Mouse (Mus musculus) embryonic stem cell, embryonic (primary cell): ENCODE measurements around the gene Fam90a1a.

Experiments used
- CTCF ChIA-PET, 4 experiments: fragments of 300-600 bp in 2 of 4; fragments of 350-600 bp in 2 of 4; sonication (Branson Sonifier 250); formaldehyde crosslinking; loops; one replicate each; lab custom pipeline; 2022; ENCODE audit warnings: inconsistent platforms in 2 of 4; lab: Charles Lee
- POLR2A ChIA-PET, 4 experiments: fragments of 300-600 bp in 2 of 4; fragments of 350-600 bp in 2 of 4; sonication (Branson Sonifier 250); formaldehyde crosslinking; loops; one replicate each; lab custom pipeline; 2022; ENCODE audit warnings: antibody characterized with exemption in 4 of 4, inconsistent platforms in 1 of 4; lab: Charles Lee

Gene Fam90a1a

DNA sequence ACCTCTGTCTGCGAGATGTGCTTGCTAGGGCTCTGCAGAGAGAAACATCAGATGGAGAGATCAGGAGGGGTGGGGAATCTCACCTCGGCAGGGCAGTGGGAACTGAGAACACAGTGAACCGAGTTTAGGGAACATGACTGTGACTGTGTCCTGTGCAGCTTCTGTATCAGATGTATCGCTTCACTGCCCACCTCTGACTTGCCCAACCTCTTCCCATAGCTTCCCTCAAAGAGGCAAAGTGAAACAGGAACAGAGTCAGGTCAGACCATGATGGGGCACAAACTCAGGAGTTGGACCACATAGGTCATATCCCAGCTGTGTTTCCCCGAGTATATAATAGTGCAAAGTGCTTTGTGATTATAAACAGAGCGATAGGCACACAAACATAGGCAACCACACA is 47.9 kb downstream of the Fam90a1a start:
- ChIA-PET CTCF (interaction anchor here in 2 of 4 experiments (0.6 to 1.3 kb wide), 2 partner anchors 14 to 25 kb away, joined by 3 read pairs; no protein-coding TSS in a partner anchor), POLR2A (interaction anchor here in 1 of 4 experiments (0.9 kb wide), 1 partner anchor 54 kb away, joined by 3 read pairs; the partner anchor contains the start of genes Alg11 and Atp7b)

DNA sequence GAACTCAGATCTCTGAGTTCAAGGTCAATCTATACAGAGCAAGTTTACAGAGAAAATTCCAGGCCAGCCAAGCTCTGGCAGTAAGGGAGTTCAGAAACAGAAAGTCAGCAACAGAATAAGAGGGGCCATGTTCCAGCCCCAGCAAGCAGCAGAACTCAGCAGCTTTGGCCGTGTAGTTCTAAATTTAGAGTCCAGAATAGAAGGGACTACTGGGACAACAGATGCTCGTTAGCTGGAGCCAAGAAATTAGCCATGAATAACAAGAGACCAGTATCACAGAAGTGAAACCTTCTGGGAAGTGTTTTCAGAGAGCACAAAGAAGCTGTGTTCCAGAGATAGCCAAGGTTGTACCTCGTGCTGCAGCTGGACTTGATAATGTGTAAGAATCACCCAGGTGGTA is 50.9 kb downstream of the Fam90a1a start:
- ChIA-PET CTCF (no interaction called here), POLR2A (no interaction called here)

DNA sequence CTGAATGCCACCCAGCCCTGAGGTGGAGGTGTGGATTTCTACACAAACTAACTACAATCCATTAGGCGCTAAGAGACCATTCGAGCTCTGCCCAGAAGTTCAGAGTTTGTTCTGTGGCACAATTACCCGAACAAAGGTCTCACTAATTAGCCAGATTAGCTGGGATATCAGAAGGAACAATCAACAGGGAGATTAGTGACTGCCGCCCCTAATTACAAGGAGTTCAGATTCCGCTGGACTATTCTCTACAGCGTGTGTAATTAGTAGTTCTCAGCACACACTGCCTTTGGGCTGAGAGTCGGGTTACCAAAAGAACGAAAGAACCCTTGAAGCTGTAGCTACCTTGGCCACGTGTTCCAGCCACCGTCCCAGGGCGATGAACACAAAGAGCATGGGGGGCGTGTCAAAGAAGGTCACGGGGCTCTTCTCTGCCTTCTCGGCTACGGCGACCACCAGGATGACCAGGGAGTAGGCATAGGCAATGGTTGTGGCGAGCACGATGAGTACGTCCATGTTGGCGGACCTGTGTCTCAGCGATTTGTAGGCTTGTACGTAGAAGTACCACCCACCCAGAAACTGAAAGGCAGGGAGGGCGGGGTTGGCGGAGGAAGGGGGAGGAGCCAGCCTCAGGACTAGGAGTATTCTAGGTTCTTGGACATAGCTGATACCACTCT is 54.7 kb downstream of the Fam90a1a start:
- ChIA-PET POLR2A (interaction anchor here in 2 of 4 experiments (0.5 to 1.0 kb wide), 3 partner anchors 47 to 235 kb away, joined by 3 to 6 read pairs (median 4); partner anchors contain the start of genes Alg11 (in 1 of the 2), Atp7b (in 1 of the 2) and Ckap2 (in 1 of the 2)), CTCF (interaction anchor here in 1 of 4 experiments (1.1 kb wide), 1 partner anchor 413 kb away, joined by 3 read pairs; no protein-coding TSS in a partner anchor)
